ENCODE assay signal across 11 mouse cellular contexts in the genomic region with DNA sequence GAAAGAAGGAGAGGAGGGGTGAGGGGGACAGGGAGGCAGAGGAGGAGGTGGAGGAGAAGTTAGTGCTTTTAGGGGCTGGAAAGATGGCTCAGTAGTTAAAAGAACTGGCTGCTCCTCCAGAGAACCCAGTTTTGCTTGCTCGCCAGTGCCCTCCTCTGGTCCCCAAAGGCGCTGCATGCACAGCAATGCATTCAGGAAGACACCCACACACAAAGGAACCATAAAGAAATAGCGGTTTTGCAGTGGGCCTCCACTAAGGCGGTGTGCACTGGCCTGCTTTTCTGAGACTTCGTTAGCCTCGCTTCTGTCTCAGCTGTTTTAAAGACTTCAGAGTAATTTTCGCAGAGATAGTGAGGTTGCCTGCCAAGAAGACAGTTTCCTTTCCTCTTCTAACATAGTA. TPM values are rescaled to one million over a fixed set of nuclear protein-coding genes. Genes with fewer than 3 reads are reported as not detected.
A peak's percentile ranks its signal among the peaks of the same experiment; 100 is the strongest.
DNase-seq lines count a peak whose midpoint lies in the region; ATAC-seq and TF ChIP-seq lines count a peak whose summit lies in the region.
"Had no signal": no experiment of that assay in that cellular context is flagged by ENCODE, and none has a peak within 500 bp of the region (broad histone marks: within the 10 kb centered on the region; RNA-seq: fewer than 3 reads in every experiment).

No protein-coding gene starts in this region.

- no peak overlapping the region for H3K9ac ChIP-seq in liver, postnatal 0 days (replicated peaks)
- H3K9ac ChIP-seq: forebrain, embryonic 15.5 days; hindbrain, embryonic 13.5 days; limb, embryonic 12.5 days had no signal

- ATAC-seq in liver, postnatal 0 days = no peak
- ATAC-seq: forebrain, embryonic 15.5 days had no signal

- H3K4me1 ChIP-seq in liver, postnatal 0 days (ENCODE audit: insufficient read depth) = no peaks in the 10 kb centered on the region
- H3K4me1 ChIP-seq: forebrain, embryonic 15.5 days; limb, embryonic 12.5 days had no signal

- peak; percentile 45 for TF ChIP-seq CTCF in liver, postnatal 0 days (IDR thresholded peaks at IDR 0.05; ENCODE audit: low read depth)

- H3K4me2 ChIP-seq in liver, postnatal 0 days (ENCODE audit: low read depth, low read length) = no peak overlapping the region
- H3K4me2 ChIP-seq: forebrain, embryonic 15.5 days; hindbrain, embryonic 13.5 days; limb, embryonic 12.5 days had no signal

- peak; percentile 45 to 68 for DNase-seq in frontal cortex, postnatal 36 days (ENCODE audit: low spot score in 2 of 2)
- no peak for DNase-seq in frontal cortex, postnatal 10 days (ENCODE audit: low spot score in 2 of 2)
- DNase-seq in liver, postnatal 0 days = peak; percentile 22
- no peak for DNase-seq in liver
- peak; percentile 78 for DNase-seq in ZHBTc4 (ENCODE audit: low read depth, low spot score)
- peak; percentile 35 for DNase-seq in right cerebral cortex, postnatal 4 days
- DNase-seq in adrenal gland, adult (ENCODE audit: inconsistent age in 2 of 2, low spot score in 1 of 2) = no peak
- no peak for DNase-seq in adrenal gland, adult 18-20 months (ENCODE audit: low spot score in 2 of 2)

- no peak for TF ChIP-seq EP300 in liver, postnatal 0 days (IDR thresholded peaks at IDR 0.05; ENCODE audit: low read depth)

- H3K9me3 ChIP-seq in liver, postnatal 0 days (ENCODE audit: low read length) = no peaks in the 10 kb centered on the region
- H3K9me3 ChIP-seq: forebrain, embryonic 15.5 days; limb, embryonic 12.5 days had no signal

- H3K4me3 ChIP-seq in liver, postnatal 0 days (ENCODE audit: low read depth, low read length) = no peak overlapping the region
- H3K4me3 ChIP-seq: forebrain, embryonic 15.5 days; hindbrain, embryonic 13.5 days; limb, embryonic 12.5 days had no signal

- H3K36me3 ChIP-seq in liver, postnatal 0 days (replicated peaks; ENCODE audit: insufficient read depth, low read length) = no peaks in the 10 kb centered on the region
- H3K36me3 ChIP-seq: forebrain, embryonic 15.5 days; hindbrain, embryonic 13.5 days; limb, embryonic 12.5 days had no signal

- no peak overlapping the region for H3K27ac ChIP-seq in liver, postnatal 0 days (ENCODE audit: low read depth)
- H3K27ac ChIP-seq: forebrain, embryonic 15.5 days; hindbrain, embryonic 13.5 days; limb, embryonic 12.5 days had no signal

- WGBS in liver, postnatal 0 days (ENCODE audit: insufficient replicate concordance) = 65% methylated on average over 7 of the region's 7 CpGs

- no peaks in the 10 kb centered on the region for H3K27me3 ChIP-seq in liver, postnatal 0 days (ENCODE audit: insufficient read depth, low read length)
- H3K27me3 ChIP-seq: forebrain, embryonic 15.5 days; hindbrain, embryonic 13.5 days; limb, embryonic 12.5 days had no signal

RNA-seq across cellular contexts. Expression of a gene that starts 30.1 kb away (rescaled TPM):
- 0.47 and 0.67 TPM in 2 replicates for polyA plus RNA-seq in liver, postnatal 0 days (2015; fragmentation: Nextera tagmentation; extraction: Ambion mirVana)
- total RNA-seq in adrenal gland, adult 18-20 months (2021) = not detected
- polyA plus RNA-seq: forebrain, embryonic 15.5 days; hindbrain, embryonic 13.5 days; limb, embryonic 12.5 days had no signal

RNA-seq across cellular contexts. Expression of a gene that starts 57.9 kb away (rescaled TPM):
- polyA plus RNA-seq in liver, postnatal 0 days (2015; fragmentation: Nextera tagmentation; extraction: Ambion mirVana) = not detected in 2 replicates
- total RNA-seq in adrenal gland, adult 18-20 months (2021) = not detected
- polyA plus RNA-seq: forebrain, embryonic 15.5 days; hindbrain, embryonic 13.5 days; limb, embryonic 12.5 days had no signal

Comparison
In these comparisons a context has a peak if more than half of its experiments do, and no peak if none do; other contexts are left out.
1. DNase-seq: peak in frontal cortex, postnatal 36 days (2 of 2), liver, postnatal 0 days (single experiment), ZHBTc4 (single experiment) and right cerebral cortex, postnatal 4 days (single experiment); none in frontal cortex, postnatal 10 days (0 of 2), liver (single experiment), adrenal gland, adult (0 of 2) and adrenal gland, adult 18-20 months (0 of 2).